Mouse (Mus musculus): ENCODE data around the gene 1520401A03Rik. TPM values are rescaled to one million over a fixed set of nuclear protein-coding genes. Genes with fewer than 3 reads are reported as not detected.

Gene 1520401A03Rik
- polyA plus RNA-seq, 1 experiment from 2014 or later: 1.6 TPM

DNA sequence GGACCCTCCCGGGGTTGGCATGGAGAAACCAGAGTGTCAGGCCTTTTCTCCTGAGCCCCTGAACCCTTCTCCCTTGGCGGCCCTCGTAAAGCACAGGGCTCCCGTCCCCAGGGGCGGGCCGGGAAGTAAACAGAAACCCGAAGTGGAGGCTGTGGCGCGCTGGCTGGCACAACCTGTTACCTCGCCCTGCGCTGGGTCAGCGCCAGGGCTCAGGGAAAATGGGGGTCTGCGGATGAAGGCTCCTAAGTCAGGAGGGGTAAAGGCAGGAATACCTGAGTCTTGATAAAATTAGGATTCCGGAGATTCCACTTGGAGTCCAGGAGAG is 61.7 kb downstream of the 1520401A03Rik start:
- Histone ChIP-seq H3K36me3 (ENCODE audit: control insufficient read depth, insufficient read depth, low read length) (no peaks in the 10 kb centered on the region), H3K27ac (replicated peaks; ENCODE audit: low read depth, low read length) (no peak overlapping the region), H3K27me3 (replicated peaks; ENCODE audit: control insufficient read depth, insufficient read depth, low read length) (peaks cover 40% of the 10 kb centered on the region), H3K4me1 (ENCODE audit: control insufficient read depth, insufficient read depth, low read length) (peaks cover 11% of the 10 kb centered on the region; the same call in 1 of the 2 replicates), H3K4me2 (ENCODE audit: low read depth, low read length) (peak overlapping the region; percentile 36), H3K9me3 (ENCODE audit: control insufficient read depth, low read length) (no peaks in the 10 kb centered on the region), H3K9ac (ENCODE audit: low read depth, low read length) (no peak overlapping the region), H3K4me3 (ENCODE audit: low read depth, low read length) (peak overlapping the region; percentile 23)
- peak; percentile 50 for DNase-seq (ENCODE audit: low spot score)
- ATAC-seq (ENCODE audit: low read depth): peak; percentile 59; the same call in 1 of the 2 replicates
- WGBS: 4% methylated on average over 14 of the region's 14 CpGs

- no peaks in the 10 kb centered on the region for H3K36me3 ChIP-seq (ENCODE audit: control insufficient read depth, insufficient read depth, low read length)
- ATAC-seq (ENCODE audit: low read depth) (peak; percentile 42; the same call in 1 of the 2 replicates), DNase-seq (ENCODE audit: low spot score) (peak; percentile 65)
- H3K9ac ChIP-seq (ENCODE audit: low read depth, low read length): no peak within 1 kb of the TSS; the same call in 1 of the 2 replicates
- peaks cover 40% of the 10 kb centered on the region for H3K27me3 ChIP-seq (replicated peaks; ENCODE audit: control insufficient read depth, insufficient read depth, low read length)
- peak within 1 kb of the TSS; percentile 23 for H3K4me3 ChIP-seq (ENCODE audit: low read depth, low read length)
- 4% methylated on average over 25 of the region's 27 CpGs for WGBS
- no peaks in the 10 kb centered on the region for H3K9me3 ChIP-seq (ENCODE audit: control insufficient read depth, low read length)
- no peak within 1 kb of the TSS for H3K27ac ChIP-seq (replicated peaks; ENCODE audit: low read depth, low read length)
- peak within 1 kb of the TSS; percentile 36 for H3K4me2 ChIP-seq (ENCODE audit: low read depth, low read length)
- H3K4me1 ChIP-seq (ENCODE audit: control insufficient read depth, insufficient read depth, low read length): peaks cover 11% of the 10 kb centered on the region; the same call in 1 of the 2 replicates
Measured at GRCm38 (mm10) chr17:23660117-23660875, 62.3 kb downstream of the 1520401A03Rik start, which contains the start of gene Bicdl2. Gene Bicdl2 (plus strand): TSS chr17:23660506.

DNA sequence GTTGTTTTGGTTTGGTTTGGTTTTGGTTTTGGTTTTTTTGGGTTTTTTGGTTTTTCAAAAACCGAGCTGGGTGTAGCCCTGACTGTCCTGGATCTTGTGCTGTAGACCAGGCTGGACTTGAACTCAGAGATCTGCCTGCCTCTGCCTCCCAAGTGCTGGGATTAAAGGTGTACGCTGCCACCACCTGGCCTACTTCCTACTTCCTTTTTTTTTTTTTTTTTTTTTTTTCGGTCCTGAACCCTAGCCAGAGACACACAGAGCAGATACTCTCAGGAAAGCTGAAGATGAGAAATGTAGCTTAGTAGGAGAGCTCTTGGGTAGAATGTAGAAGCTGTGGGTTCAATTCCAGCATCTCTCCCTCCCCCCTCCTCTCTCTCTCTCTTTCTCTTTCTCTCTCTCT is 64.1 kb downstream of the 1520401A03Rik start:
- H3K27ac ChIP-seq (replicated peaks; ENCODE audit: low read depth, low read length): no peak overlapping the region
- 85% methylated on average over 3 of the region's 3 CpGs for WGBS
- peaks cover 5% of the 10 kb centered on the region; the same call in 1 of the 2 replicates for H3K4me1 ChIP-seq (ENCODE audit: control insufficient read depth, insufficient read depth, low read length)

More for the DNA sequence above, 64.1 kb downstream of the 1520401A03Rik start:
- Histone ChIP-seq H3K4me3 (ENCODE audit: low read depth, low read length) (no peak overlapping the region), H3K27me3 (replicated peaks; ENCODE audit: control insufficient read depth, insufficient read depth, low read length) (peaks cover 40% of the 10 kb centered on the region), H3K4me2 (ENCODE audit: low read depth, low read length) (no peak overlapping the region), H3K36me3 (ENCODE audit: control insufficient read depth, insufficient read depth, low read length) (no peaks in the 10 kb centered on the region), H3K9me3 (ENCODE audit: control insufficient read depth, low read length) (no peaks in the 10 kb centered on the region), H3K9ac (ENCODE audit: low read depth, low read length) (no peak overlapping the region)
- DNase-seq (ENCODE audit: low spot score): no peak
- ATAC-seq (ENCODE audit: low read depth): no peak

Other genes starting within 250 kb of the 1520401A03Rik start
- gene Vmn2r117, start 243.1 kb downstream of the 1520401A03Rik start, polyA plus RNA-seq (2014; fragmentation: Nextera tagmentation; extraction: Ambion mirVana): not detected in 2 replicates
- gene Zfp213, start 158.5 kb downstream of the 1520401A03Rik start, polyA plus RNA-seq (2014; fragmentation: Nextera tagmentation; extraction: Ambion mirVana): 17.7 and 18.2 TPM in 2 replicates
- 11.6 and 11.7 TPM in 2 replicates for gene Zfp13, start 123.3 kb downstream of the 1520401A03Rik start, polyA plus RNA-seq (2014; fragmentation: Nextera tagmentation; extraction: Ambion mirVana)
- 0.14 TPM in 1 of 2 replicates, not detected in the other for gene Zscan10, start 121.9 kb downstream of the 1520401A03Rik start, polyA plus RNA-seq (2014; fragmentation: Nextera tagmentation; extraction: Ambion mirVana)
- 0.90 and 1.4 TPM in 2 replicates for gene Mmp25, start 77.5 kb downstream of the 1520401A03Rik start, polyA plus RNA-seq (2014; fragmentation: Nextera tagmentation; extraction: Ambion mirVana)
- 3.1 and 3.9 TPM in 2 replicates for gene Bicdl2, start 62.3 kb downstream of the 1520401A03Rik start, polyA plus RNA-seq (2014; fragmentation: Nextera tagmentation; extraction: Ambion mirVana)
- 94.8 and 107 TPM in 2 replicates for gene Hcfc1r1, start 49.2 kb downstream of the 1520401A03Rik start, polyA plus RNA-seq (2014; fragmentation: Nextera tagmentation; extraction: Ambion mirVana)
- 35.1 and 38.1 TPM in 2 replicates for gene Thoc6, start 48.9 kb downstream of the 1520401A03Rik start, polyA plus RNA-seq (2014; fragmentation: Nextera tagmentation; extraction: Ambion mirVana)
- 23.3 and 30.7 TPM in 2 replicates for gene Tnfrsf12a, start 45.3 kb downstream of the 1520401A03Rik start, polyA plus RNA-seq (2014; fragmentation: Nextera tagmentation; extraction: Ambion mirVana)
- gene Cldn6, start 43.5 kb downstream of the 1520401A03Rik start, polyA plus RNA-seq (2014; fragmentation: Nextera tagmentation; extraction: Ambion mirVana): 17.0 and 22.6 TPM in 2 replicates
- gene Cldn9, start 38.8 kb downstream of the 1520401A03Rik start, polyA plus RNA-seq (2014; fragmentation: Nextera tagmentation; extraction: Ambion mirVana): 14.6 and 17.9 TPM in 2 replicates
- 39.6 and 40.3 TPM in 2 replicates for gene Pkmyt1, start 3.6 kb upstream of the 1520401A03Rik start, polyA plus RNA-seq (2014; fragmentation: Nextera tagmentation; extraction: Ambion mirVana)
- 20.9 and 22.9 TPM in 2 replicates for gene Paqr4, start 18.1 kb upstream of the 1520401A03Rik start, polyA plus RNA-seq (2014; fragmentation: Nextera tagmentation; extraction: Ambion mirVana)
- gene Kremen2, start 23.1 kb upstream of the 1520401A03Rik start, polyA plus RNA-seq (2014; fragmentation: Nextera tagmentation; extraction: Ambion mirVana): 12.9 and 21.2 TPM in 2 replicates
- 62.9 and 74.7 TPM in 2 replicates for gene Flywch1, start 48.8 kb upstream of the 1520401A03Rik start, polyA plus RNA-seq (2014; fragmentation: Nextera tagmentation; extraction: Ambion mirVana)
- gene Flywch2, start 63.3 kb upstream of the 1520401A03Rik start, polyA plus RNA-seq (2014; fragmentation: Nextera tagmentation; extraction: Ambion mirVana): 27.0 and 33.9 TPM in 2 replicates
- gene Srrm2, start 67.7 kb upstream of the 1520401A03Rik start, polyA plus RNA-seq (2014; fragmentation: Nextera tagmentation; extraction: Ambion mirVana): 320 and 345 TPM in 2 replicates
- gene Elob, start 106.4 kb upstream of the 1520401A03Rik start, polyA plus RNA-seq (2014; fragmentation: Nextera tagmentation; extraction: Ambion mirVana): 1,099 and 1,112 TPM in 2 replicates
- 0.77 and 0.88 TPM in 2 replicates for gene Prss33, start 113.3 kb upstream of the 1520401A03Rik start, polyA plus RNA-seq (2014; fragmentation: Nextera tagmentation; extraction: Ambion mirVana)
- gene Prss32, start 121.1 kb upstream of the 1520401A03Rik start, polyA plus RNA-seq (2014; fragmentation: Nextera tagmentation; extraction: Ambion mirVana): 0.25 TPM in 1 of 2 replicates, not detected in the other
- gene Prss41, start 121.4 kb upstream of the 1520401A03Rik start, polyA plus RNA-seq (2014; fragmentation: Nextera tagmentation; extraction: Ambion mirVana): 0.64 and 1.1 TPM in 2 replicates
- not detected in 2 replicates for gene Prss21, start 145.3 kb upstream of the 1520401A03Rik start, polyA plus RNA-seq (2014; fragmentation: Nextera tagmentation; extraction: Ambion mirVana)
- gene Dcpp1, start 158.1 kb upstream of the 1520401A03Rik start, polyA plus RNA-seq (2014; fragmentation: Nextera tagmentation; extraction: Ambion mirVana): 2.3 and 6.8 TPM in 2 replicates
- gene Dcpp2, start 158.1 kb upstream of the 1520401A03Rik start, polyA plus RNA-seq (2014; fragmentation: Nextera tagmentation; extraction: Ambion mirVana): not detected in 2 replicates
- 3.9 and 15.6 TPM in 2 replicates for gene Dcpp3, start 194.7 kb upstream of the 1520401A03Rik start, polyA plus RNA-seq (2014; fragmentation: Nextera tagmentation; extraction: Ambion mirVana)
- not detected in 2 replicates for gene Sbp, start 218.9 kb upstream of the 1520401A03Rik start, polyA plus RNA-seq (2014; fragmentation: Nextera tagmentation; extraction: Ambion mirVana)
- not detected in 2 replicates for gene Sbpl, start 232.5 kb upstream of the 1520401A03Rik start, polyA plus RNA-seq (2014; fragmentation: Nextera tagmentation; extraction: Ambion mirVana)